Mouse (Mus musculus) liver, embryonic 13.5 days (tissue): ENCODE measurements around the gene Poc5. TPM values are rescaled to one million over a fixed set of nuclear protein-coding genes. Genes with fewer than 3 reads are reported as not detected.

Source experiments
- ATAC-seq: fragments of 200-750 bp; cut with Nextera tagmentation; 2 replicates; pipeline ENCODE4 v1.8.0; 2017; ENCODE audit warnings: low read depth, mild to moderate bottlenecking, moderate number of reproducible peaks, moderate library complexity
- DNase-seq: peaks from one replicate; pipeline ENCODE4 v3.0.0; 2022
- H3K27ac ChIP-seq: fragments of 300-500 bp; sonication (generic); 2 replicates; pipeline ENCODE4 v1.5.1; 2015; ENCODE audit warnings: moderate library complexity, mild to moderate bottlenecking, inconsistent platforms
- H3K27me3 ChIP-seq: fragments of 300-500 bp; sonication (generic); 2 replicates; pipeline ENCODE4 v1.6.1; 2015; ENCODE audit warnings: mild to moderate bottlenecking, inconsistent platforms
- H3K36me3 ChIP-seq: fragments of 300-500 bp; sonication (generic); 2 replicates; pipeline ENCODE4 v1.6.1; 2015; ENCODE audit warnings: mild to moderate bottlenecking, inconsistent platforms
- H3K4me1 ChIP-seq: fragments of 300-500 bp; sonication (generic); replicated peaks from 2 replicates; pipeline ENCODE4 v1.6.1; 2015; ENCODE audit warnings: inconsistent platforms
- H3K4me2 ChIP-seq: fragments of 300-500 bp; sonication (generic); 2 replicates; pipeline ENCODE4 v1.6.1; 2015; ENCODE audit warnings: inconsistent platforms, mild to moderate bottlenecking, moderate library complexity
- H3K4me3 ChIP-seq: fragments of 300-500 bp; sonication (generic); replicated peaks from 2 replicates; pipeline ENCODE4 v1.5.1; 2015; ENCODE audit warnings: mild to moderate bottlenecking, inconsistent platforms
- H3K9ac ChIP-seq: fragments of 300-500 bp; sonication (generic); 2 replicates; pipeline ENCODE4 v1.6.1; 2015; ENCODE audit warnings: mild to moderate bottlenecking, inconsistent platforms
- H3K9me3 ChIP-seq: fragments of 300-500 bp; sonication (generic); replicated peaks from 2 replicates; pipeline ENCODE4 v1.6.1; 2016; ENCODE audit warnings: inconsistent platforms
- WGBS: fragments of 180-500 bp; shearing (Covaris S2); methylation state at CpG from one replicate; pipeline ENCODE4 v1.1.7; 2015; ENCODE audit not compliant: insufficient replicate concordance; 5-methylcytosine and 5-hydroxymethylcytosine counted together
- polyA plus RNA-seq: library from polyadenylated mRNA; unstranded; fragments of >200 nt; fragmentation: Nextera tagmentation; extraction: Ambion mirVana; gene quantifications from 2 replicates; pipeline ENCODE4 v1.2.1, GENCODE M21; 2015

Poc5 gene
- polyA plus RNA-seq, 1 experiment from 2014 or later = 7.1 TPM

GRCm38 (mm10) chr13:96433041-96433440 lies 44.9 kb downstream of the Poc5 start:
- ATAC-seq (no peak), DNase-seq (no peak)
- no peak overlapping the region for H3K4me2 ChIP-seq
- H3K4me1 ChIP-seq = peaks cover 42% of the 10 kb centered on the region
- no peak overlapping the region for H3K27ac ChIP-seq
- WGBS = 62% methylated on average over 6 of the region's 6 CpGs
- no peak overlapping the region for H3K4me3 ChIP-seq
- no peaks in the 10 kb centered on the region for H3K36me3 ChIP-seq
- no peaks in the 10 kb centered on the region for H3K27me3 ChIP-seq
- H3K9ac ChIP-seq = no peak overlapping the region
- H3K9me3 ChIP-seq = no peaks in the 10 kb centered on the region

GRCm38 (mm10) chr13:96433648-96434190 lies 45.6 kb downstream of the Poc5 start:
- ATAC-seq (peak; percentile 27; the same call in 1 of the 2 replicates), DNase-seq (no peak)
- Histone ChIP-seq H3K4me3 (no peak overlapping the region), H3K27me3 (no peaks in the 10 kb centered on the region), H3K4me2 (no peak overlapping the region), H3K36me3 (no peaks in the 10 kb centered on the region), H3K9ac (no peak overlapping the region), H3K27ac (no peak overlapping the region), H3K4me1 (peaks cover 42% of the 10 kb centered on the region), H3K9me3 (no peaks in the 10 kb centered on the region)
- WGBS = 12% methylated on average over 11 of the region's 11 CpGs

GRCm38 (mm10) chr13:96434899-96435331 lies 46.8 kb downstream of the Poc5 start:
- Histone ChIP-seq H3K9me3 (no peaks in the 10 kb centered on the region), H3K4me1 (peaks cover 42% of the 10 kb centered on the region), H3K27ac (no peak overlapping the region), H3K27me3 (no peaks in the 10 kb centered on the region), H3K4me3 (no peak overlapping the region), H3K4me2 (no peak overlapping the region), H3K36me3 (no peaks in the 10 kb centered on the region), H3K9ac (no peak overlapping the region)
- 43% methylated on average over 5 of the region's 5 CpGs for WGBS
- ATAC-seq (no peak), DNase-seq (no peak)

- Histone ChIP-seq H3K27ac (no peak overlapping the region), H3K9ac (no peak overlapping the region), H3K4me2 (no peak overlapping the region), H3K4me3 (no peak overlapping the region), H3K9me3 (no peaks in the 10 kb centered on the region), H3K27me3 (no peaks in the 10 kb centered on the region), H3K4me1 (peaks cover 42% of the 10 kb centered on the region), H3K36me3 (no peaks in the 10 kb centered on the region)
- DNase-seq (no peak), ATAC-seq (no peak)
- WGBS = 13% methylated on average over 11 of the region's 13 CpGs
These were observed 47.7 kb downstream of the Poc5 start for GRCm38 (mm10) chr13:96435793-96436192.

- Histone ChIP-seq H3K4me1 (peaks cover 42% of the 10 kb centered on the region), H3K9ac (no peak overlapping the region), H3K36me3 (no peaks in the 10 kb centered on the region), H3K27me3 (no peaks in the 10 kb centered on the region), H3K4me2 (no peak overlapping the region), H3K4me3 (no peak overlapping the region), H3K27ac (no peak overlapping the region), H3K9me3 (no peaks in the 10 kb centered on the region)
- DNase-seq (no peak), ATAC-seq (no peak)
- 67% methylated on average over 1 of the region's 1 CpGs for WGBS
These were observed 48.8 kb downstream of the Poc5 start for GRCm38 (mm10) chr13:96436921-96437320.

GRCm38 (mm10) chr13:96440436-96440835 lies 52.3 kb downstream of the Poc5 start:
- ATAC-seq (no peak), DNase-seq (no peak)
- H3K9ac ChIP-seq = no peak overlapping the region
- peaks cover 10% of the 10 kb centered on the region for H3K4me1 ChIP-seq
- 79% methylated on average over 4 of the region's 4 CpGs for WGBS
- no peak overlapping the region for H3K4me2 ChIP-seq
- H3K9me3 ChIP-seq = no peaks in the 10 kb centered on the region
- H3K27ac ChIP-seq = no peak overlapping the region
- H3K27me3 ChIP-seq = no peaks in the 10 kb centered on the region
- H3K4me3 ChIP-seq = no peak overlapping the region
- no peaks in the 10 kb centered on the region for H3K36me3 ChIP-seq

- no peak overlapping the region for H3K4me2 ChIP-seq
- ATAC-seq (no peak), DNase-seq (no peak)
- H3K27me3 ChIP-seq = no peaks in the 10 kb centered on the region
- H3K9me3 ChIP-seq = no peaks in the 10 kb centered on the region
- H3K9ac ChIP-seq = no peak overlapping the region
- H3K4me1 ChIP-seq = no peaks in the 10 kb centered on the region
- 79% methylated on average over 11 of the region's 11 CpGs for WGBS
- no peak overlapping the region for H3K27ac ChIP-seq
- no peaks in the 10 kb centered on the region for H3K36me3 ChIP-seq
- H3K4me3 ChIP-seq = no peak overlapping the region
These were observed 62.2 kb downstream of the Poc5 start for GRCm38 (mm10) chr13:96450205-96450856.

- no peaks in the 10 kb centered on the region for H3K9me3 ChIP-seq
- H3K27me3 ChIP-seq = no peaks in the 10 kb centered on the region
- no peak for ATAC-seq
These were observed 62.8 kb downstream of the Poc5 start for GRCm38 (mm10) chr13:96450869-96451268.

GRCm38 (mm10) chr13:96451386-96452140 lies 63.5 kb downstream of the Poc5 start:
- H3K4me3 ChIP-seq = no peak overlapping the region
- H3K27me3 ChIP-seq = no peaks in the 10 kb centered on the region
- no peak overlapping the region for H3K4me2 ChIP-seq
- H3K9ac ChIP-seq = no peak overlapping the region
- H3K36me3 ChIP-seq = no peaks in the 10 kb centered on the region
- H3K27ac ChIP-seq = no peak overlapping the region
- no peaks in the 10 kb centered on the region for H3K4me1 ChIP-seq
- DNase-seq (no peak), ATAC-seq (no peak)
- WGBS = 76% methylated on average over 11 of the region's 11 CpGs
- no peaks in the 10 kb centered on the region for H3K9me3 ChIP-seq

More at GRCm38 (mm10) chr13:96450869-96451268, 62.8 kb downstream of the Poc5 start:
- Histone ChIP-seq H3K4me1 (no peaks in the 10 kb centered on the region), H3K36me3 (no peaks in the 10 kb centered on the region), H3K27ac (no peak overlapping the region), H3K4me3 (no peak overlapping the region), H3K4me2 (no peak overlapping the region), H3K9ac (no peak overlapping the region)
- 75% methylated on average over 7 of the region's 7 CpGs for WGBS
- DNase-seq = no peak

GRCm38 (mm10) chr13:96452621-96453020 lies 64.5 kb downstream of the Poc5 start:
- 79% methylated on average over 3 of the region's 3 CpGs for WGBS
- Histone ChIP-seq H3K9ac (no peak overlapping the region), H3K4me2 (no peak overlapping the region), H3K9me3 (no peaks in the 10 kb centered on the region), H3K27me3 (no peaks in the 10 kb centered on the region), H3K27ac (no peak overlapping the region), H3K4me1 (no peaks in the 10 kb centered on the region), H3K36me3 (no peaks in the 10 kb centered on the region), H3K4me3 (no peak overlapping the region)
- DNase-seq (no peak), ATAC-seq (no peak)

- Histone ChIP-seq H3K4me3 (no peak overlapping the region), H3K4me2 (no peak overlapping the region), H3K27ac (no peak overlapping the region), H3K36me3 (no peaks in the 10 kb centered on the region), H3K9me3 (no peaks in the 10 kb centered on the region), H3K4me1 (no peaks in the 10 kb centered on the region), H3K9ac (no peak overlapping the region), H3K27me3 (no peaks in the 10 kb centered on the region)
- no peak for DNase-seq
- WGBS = 62% methylated on average over 3 of the region's 3 CpGs
- ATAC-seq = no peak
These were observed 66.2 kb downstream of the Poc5 start for GRCm38 (mm10) chr13:96454288-96454687.
